Mouse (Mus musculus) hindbrain, embryonic 15.5 days (tissue): ENCODE measurements at regions not wholly inside any gene's neighbourhood (a gene's known extent, or its start where the extent isn't known, plus 50 kb on each side); places are given as distances from the start of the nearest gene placed in this dataset.
"Not testable (repeated sequence)": the region's sequence is repeated elsewhere in the genome, so short reads cannot be mapped to it uniquely, and the experiment has no call there.

Experiments
- ATAC-seq: fragments of 200-750 bp; cut with Nextera tagmentation; 2 replicates; pipeline ENCODE4 v1.8.0; 2017; ENCODE audit warnings: low read depth, moderate number of reproducible peaks, moderate TSS enrichment; ENCODE audit not compliant: low FRiP score
- H3K27ac ChIP-seq: fragments of 300-500 bp; sonication (generic); replicated peaks from 2 replicates; pipeline ENCODE4 v1.5.1; 2015; ENCODE audit warnings: mild to moderate bottlenecking, inconsistent platforms
- H3K27me3 ChIP-seq: fragments of 300-500 bp; sonication (generic); 2 replicates; pipeline ENCODE4 v1.6.1; 2015; ENCODE audit warnings: control low read depth, inconsistent platforms
- H3K36me3 ChIP-seq: fragments of 300-500 bp; sonication (generic); 2 replicates; pipeline ENCODE4 v1.6.1; 2015; ENCODE audit warnings: control low read depth, inconsistent platforms
- H3K4me1 ChIP-seq: fragments of 300-500 bp; sonication (generic); replicated peaks from 2 replicates; pipeline ENCODE4 v1.6.1; 2015; ENCODE audit warnings: control low read depth, inconsistent platforms
- H3K4me2 ChIP-seq: fragments of 300-500 bp; sonication (generic); 2 replicates; pipeline ENCODE4 v1.6.1; 2015; ENCODE audit warnings: moderate library complexity, mild to moderate bottlenecking, inconsistent platforms
- H3K4me3 ChIP-seq: fragments of 300-500 bp; sonication (generic); 2 replicates; pipeline ENCODE4 v1.5.1; 2015; ENCODE audit warnings: mild to moderate bottlenecking, inconsistent platforms
- H3K9ac ChIP-seq: fragments of 300-500 bp; sonication (generic); 2 replicates; pipeline ENCODE4 v1.6.1; 2015; ENCODE audit warnings: inconsistent platforms
- H3K9me3 ChIP-seq: fragments of 300-500 bp; sonication (generic); 2 replicates; pipeline ENCODE4 v1.6.1; 2016; ENCODE audit warnings: control low read depth, inconsistent platforms
- WGBS: fragments of 180-500 bp; shearing (Covaris S2); methylation state at CpG from one replicate; pipeline ENCODE4 v1.1.7; 2015; 5-methylcytosine and 5-hydroxymethylcytosine counted together

- not testable (repeated sequence) for H3K4me1 ChIP-seq, H3K4me2 ChIP-seq, H3K4me3 ChIP-seq, H3K9me3 ChIP-seq, H3K27ac ChIP-seq, H3K36me3 ChIP-seq, H3K27me3 ChIP-seq, ATAC-seq, H3K9ac ChIP-seq
- WGBS = 93% methylated on average over 11 of the region's 14 CpGs
These were observed 335.3 kb upstream of the Ccng1 start for GRCm38 (mm10) chr11:41090391-41090900.

DNA sequence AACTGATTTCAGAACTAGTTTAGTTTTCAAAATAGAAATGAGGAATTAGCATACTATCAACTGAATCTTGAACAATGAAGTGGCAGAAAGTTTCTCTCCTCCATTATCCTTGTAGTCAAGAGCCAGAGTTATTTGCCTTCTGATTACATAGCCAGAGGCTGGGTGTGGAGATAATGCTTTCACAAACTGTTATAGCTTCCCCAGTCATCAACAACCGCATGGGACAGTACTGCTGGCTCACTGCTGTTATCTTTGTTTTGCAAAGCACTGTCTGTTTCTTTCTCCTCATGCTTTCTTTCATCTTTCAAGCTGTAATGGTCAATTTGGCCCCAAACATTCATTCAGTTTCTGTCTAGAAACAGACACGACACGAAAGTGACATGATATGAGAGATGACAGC, 308.5 kb upstream of the Ccng1 start:
- H3K9me3 ChIP-seq = no peaks in the 10 kb centered on the region
- 82% methylated on average over 3 of the region's 3 CpGs for WGBS
- no peaks in the 10 kb centered on the region for H3K36me3 ChIP-seq

DNA sequence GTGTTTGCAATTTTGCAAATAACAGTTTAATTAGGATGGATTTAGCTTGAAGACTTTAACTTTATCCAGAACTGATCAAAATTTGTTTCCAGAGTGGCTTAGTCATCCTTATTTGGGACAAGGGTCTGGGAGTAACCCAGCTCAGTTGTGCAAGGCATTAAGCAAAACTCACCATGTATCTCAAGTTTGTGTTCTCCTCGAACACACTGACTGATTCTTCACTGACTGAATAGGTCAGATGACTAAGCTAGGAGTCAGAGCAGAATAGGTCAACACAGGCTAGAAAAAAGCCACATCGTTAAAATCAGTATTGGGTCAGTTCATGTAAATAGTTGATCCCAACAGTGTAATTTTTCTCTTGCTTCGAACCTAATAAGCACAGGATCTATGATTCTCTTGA, 302.7 kb upstream of the Ccng1 start:
- H3K4me3 ChIP-seq = no peak overlapping the region
- 86% methylated on average over 3 of the region's 3 CpGs for whole genome bisulfite sequencing
- H3K36me3 ChIP-seq = no peaks in the 10 kb centered on the region
- no peaks in the 10 kb centered on the region for H3K27me3 ChIP-seq
- no peak overlapping the region for H3K4me2 ChIP-seq
- no peak for ATAC-seq
- H3K9ac ChIP-seq = no peak overlapping the region
- H3K27ac ChIP-seq = no peak overlapping the region
- no peaks in the 10 kb centered on the region for H3K4me1 ChIP-seq
- no peaks in the 10 kb centered on the region for H3K9me3 ChIP-seq

More for the DNA sequence above, 308.5 kb upstream of the Ccng1 start:
- H3K4me3 ChIP-seq = no peak overlapping the region
- no peak overlapping the region for H3K27ac ChIP-seq
- H3K27me3 ChIP-seq = no peaks in the 10 kb centered on the region
- ATAC-seq = no peak
- no peak overlapping the region for H3K4me2 ChIP-seq
- H3K4me1 ChIP-seq = no peaks in the 10 kb centered on the region
- H3K9ac ChIP-seq = no peak overlapping the region

- WGBS = 86% methylated on average over 2 of the region's 2 CpGs
These were observed 274.9 kb upstream of the Ccng1 start for GRCm38 (mm10) chr11:41030018-41030417.

GRCm38 (mm10) chr11:41010096-41010495, 255.0 kb upstream of the Ccng1 start:
- H3K9me3 ChIP-seq = no peaks in the 10 kb centered on the region
- no peaks in the 10 kb centered on the region for H3K36me3 ChIP-seq
- H3K4me3 ChIP-seq = no peak overlapping the region
- no peaks in the 10 kb centered on the region for H3K4me1 ChIP-seq
- ATAC-seq = no peak
- H3K27ac ChIP-seq = no peak overlapping the region
- no peak overlapping the region for H3K4me2 ChIP-seq
- WGBS = 65% methylated on average over 3 of the region's 3 CpGs
- H3K27me3 ChIP-seq = no peaks in the 10 kb centered on the region
- H3K9ac ChIP-seq = no peak overlapping the region

More at GRCm38 (mm10) chr11:41030018-41030417, 274.9 kb upstream of the Ccng1 start:
- no peak overlapping the region for H3K4me2 ChIP-seq
- H3K27me3 ChIP-seq = no peaks in the 10 kb centered on the region
- no peak overlapping the region for H3K9ac ChIP-seq
- ATAC-seq = no peak
- H3K4me3 ChIP-seq = no peak overlapping the region
- no peaks in the 10 kb centered on the region for H3K36me3 ChIP-seq
- no peaks in the 10 kb centered on the region for H3K4me1 ChIP-seq
- H3K27ac ChIP-seq = no peak overlapping the region
- H3K9me3 ChIP-seq = no peaks in the 10 kb centered on the region

GRCm38 (mm10) chr11:40972806-40973205, 217.7 kb upstream of the Ccng1 start:
- no peaks in the 10 kb centered on the region for H3K9me3 ChIP-seq
- no peaks in the 10 kb centered on the region for H3K36me3 ChIP-seq
- no peak overlapping the region for H3K4me2 ChIP-seq
- ATAC-seq = no peak
- H3K4me3 ChIP-seq = no peak overlapping the region
- H3K27me3 ChIP-seq = no peaks in the 10 kb centered on the region
- WGBS = 91% methylated on average over 2 of the region's 2 CpGs
- no peaks in the 10 kb centered on the region for H3K4me1 ChIP-seq
- no peak overlapping the region for H3K27ac ChIP-seq
- H3K9ac ChIP-seq = no peak overlapping the region

DNA sequence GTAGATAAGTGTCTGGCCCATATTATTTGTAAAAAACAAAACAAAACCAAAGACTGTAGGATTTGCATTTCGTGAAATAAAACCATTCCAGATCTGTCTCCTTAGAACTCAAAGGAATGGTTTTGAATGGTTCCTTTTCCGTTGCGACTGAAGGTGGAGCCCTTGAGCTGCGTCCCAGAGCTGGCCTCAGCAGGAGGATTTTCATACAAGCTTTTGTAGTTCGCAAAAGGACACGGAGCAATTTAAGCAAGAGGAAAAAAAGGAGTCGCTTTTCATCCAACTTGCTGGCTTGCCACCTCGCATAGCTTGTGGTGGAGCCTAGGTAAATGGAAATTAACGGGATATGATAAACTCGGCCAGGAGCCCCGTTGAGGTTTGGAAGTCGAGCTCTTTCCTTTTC, 172.1 kb upstream of the Ccng1 start:
- no peaks in the 10 kb centered on the region for H3K36me3 ChIP-seq
- peaks cover 7% of the 10 kb centered on the region; the same call in 1 of the 2 replicates for H3K4me1 ChIP-seq
- no peaks in the 10 kb centered on the region for H3K27me3 ChIP-seq
- peak; percentile 48; the same call in 1 of the 2 replicates for ATAC-seq
- no peak overlapping the region for H3K27ac ChIP-seq
- H3K9me3 ChIP-seq = no peaks in the 10 kb centered on the region
- H3K9ac ChIP-seq = peak overlapping the region; percentile 37; the same call in 1 of the 2 replicates
- WGBS = 1% methylated on average over 12 of the region's 12 CpGs
- H3K4me3 ChIP-seq = peak overlapping the region; percentile 34
- peak overlapping the region; percentile 58 for H3K4me2 ChIP-seq

GRCm38 (mm10) chr11:40891485-40891884, 136.4 kb upstream of the Ccng1 start:
- Histone ChIP-seq H3K9me3 (no peaks in the 10 kb centered on the region), H3K27me3 (no peaks in the 10 kb centered on the region), H3K27ac (no peak overlapping the region), H3K4me2 (no peak overlapping the region), H3K4me3 (no peak overlapping the region), H3K9ac (no peak overlapping the region), H3K36me3 (no peaks in the 10 kb centered on the region), H3K4me1 (no peaks in the 10 kb centered on the region)
- no peak for ATAC-seq
- 95% methylated on average over 1 of the region's 1 CpGs for WGBS

DNA sequence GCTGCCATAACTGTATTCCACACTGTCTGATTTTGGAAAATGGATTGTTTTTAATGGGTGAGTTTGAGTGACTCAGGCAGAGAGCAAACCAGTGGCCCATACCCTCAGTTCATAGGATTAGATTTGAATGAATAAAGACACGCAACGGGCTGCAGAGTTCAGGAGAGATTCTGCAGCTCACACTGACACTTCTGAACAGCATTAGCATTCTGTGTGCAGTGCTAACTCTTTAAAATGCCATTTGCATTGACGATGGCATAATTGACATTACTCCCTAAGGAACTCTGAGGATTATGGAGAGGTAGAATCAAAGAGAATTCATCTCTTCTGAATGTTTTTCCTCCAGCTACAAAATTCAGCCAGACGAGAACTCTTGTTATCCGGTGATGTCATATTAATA, 129.4 kb upstream of the Ccng1 start:
- ATAC-seq = no peak
- Histone ChIP-seq H3K36me3 (no peaks in the 10 kb centered on the region), H3K4me2 (no peak overlapping the region), H3K27ac (0 out of 2 replicates have a peak overlapping the region, but pooled peaks have one; percentile 20), H3K4me3 (no peak overlapping the region), H3K4me1 (no peaks in the 10 kb centered on the region), H3K27me3 (no peaks in the 10 kb centered on the region), H3K9ac (no peak overlapping the region), H3K9me3 (no peaks in the 10 kb centered on the region)
- 44% methylated on average over 5 of the region's 5 CpGs for WGBS

DNA sequence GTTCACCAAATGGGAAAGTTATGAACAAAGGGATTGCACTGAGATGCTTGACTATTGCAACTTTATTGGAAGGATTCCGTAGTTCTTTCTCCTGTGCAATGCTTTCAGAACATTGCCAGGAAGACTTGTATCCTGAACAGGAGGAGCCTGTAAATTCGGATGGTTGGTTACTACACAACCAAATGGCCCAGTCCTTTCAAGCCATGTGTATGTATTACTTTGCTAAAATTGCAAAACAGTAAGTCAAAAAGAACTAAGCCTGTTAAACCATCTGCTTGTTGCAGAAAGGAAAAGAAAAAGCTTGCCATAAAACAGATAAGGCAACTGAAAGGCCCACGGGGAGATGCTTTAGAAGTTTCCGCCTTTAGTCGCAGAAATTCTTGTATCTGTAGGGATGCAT, 124.5 kb upstream of the Ccng1 start:
- Histone ChIP-seq H3K4me3 (no peak overlapping the region), H3K36me3 (no peaks in the 10 kb centered on the region), H3K9me3 (no peaks in the 10 kb centered on the region), H3K9ac (no peak overlapping the region), H3K4me1 (no peaks in the 10 kb centered on the region), H3K4me2 (no peak overlapping the region), H3K27me3 (no peaks in the 10 kb centered on the region), H3K27ac (no peak overlapping the region)
- 95% methylated on average over 5 of the region's 5 CpGs for WGBS
- ATAC-seq = no peak

DNA sequence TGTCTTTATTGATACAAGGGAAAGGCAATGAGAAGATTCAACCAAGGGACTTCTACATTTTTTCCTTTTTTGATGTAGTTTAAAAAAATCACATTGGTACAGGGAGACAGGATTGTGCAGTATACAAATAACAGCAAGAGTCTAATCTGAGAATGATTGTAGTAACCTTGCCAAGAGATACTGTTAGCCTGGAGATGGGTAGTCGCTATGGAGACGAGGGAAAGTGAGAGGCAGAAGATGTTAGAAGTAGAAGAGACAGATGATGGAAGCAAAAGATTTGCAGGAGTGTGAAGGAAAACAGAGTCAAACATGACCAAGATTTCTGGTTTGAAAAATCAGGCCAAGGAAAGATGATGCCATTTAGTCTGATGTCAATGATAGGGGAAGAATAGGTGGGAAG, 117.9 kb upstream of the Ccng1 start:
- WGBS = 97% methylated on average over 2 of the region's 2 CpGs
- Histone ChIP-seq H3K27me3 (no peaks in the 10 kb centered on the region), H3K4me3 (no peak overlapping the region), H3K9me3 (no peaks in the 10 kb centered on the region), H3K27ac (no peak overlapping the region), H3K4me2 (no peak overlapping the region), H3K36me3 (no peaks in the 10 kb centered on the region), H3K9ac (no peak overlapping the region), H3K4me1 (no peaks in the 10 kb centered on the region)
- no peak for ATAC-seq

GRCm38 (mm10) chr11:40865694-40866093, 110.6 kb upstream of the Ccng1 start:
- 29% methylated on average over 2 of the region's 2 CpGs for WGBS
- Histone ChIP-seq H3K4me2 (no peak overlapping the region), H3K9me3 (no peaks in the 10 kb centered on the region), H3K9ac (no peak overlapping the region), H3K27ac (no peak overlapping the region), H3K36me3 (no peaks in the 10 kb centered on the region), H3K27me3 (no peaks in the 10 kb centered on the region), H3K4me1 (no peaks in the 10 kb centered on the region), H3K4me3 (no peak overlapping the region)
- ATAC-seq = no peak

DNA sequence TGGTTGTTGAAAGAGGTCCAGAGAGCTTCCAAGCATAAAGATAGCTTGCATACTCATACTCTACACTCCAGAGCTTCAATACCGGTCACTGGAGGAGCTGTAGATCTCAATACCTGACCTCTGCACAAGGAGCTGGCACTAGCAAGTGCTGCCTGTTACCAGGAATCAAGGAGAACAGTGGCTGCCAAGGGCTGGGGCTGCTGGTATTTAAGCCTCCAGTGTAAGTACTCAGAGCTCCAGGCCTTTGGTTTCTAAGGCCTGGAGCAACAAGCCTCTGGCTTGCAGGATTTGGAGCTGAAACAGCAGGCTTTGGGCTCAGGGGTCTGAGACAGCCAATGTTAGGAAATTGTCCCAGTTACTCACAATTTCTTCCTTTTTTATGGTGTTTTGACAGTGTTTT, 96.2 kb upstream of the Ccng1 start:
- H3K36me3 ChIP-seq = no peaks in the 10 kb centered on the region
- H3K9ac ChIP-seq = no peak overlapping the region
- no peaks in the 10 kb centered on the region for H3K27me3 ChIP-seq
- no peaks in the 10 kb centered on the region for H3K4me1 ChIP-seq
- H3K4me3 ChIP-seq = no peak overlapping the region
- H3K9me3 ChIP-seq = no peaks in the 10 kb centered on the region
- ATAC-seq = no peak
- 91% methylated on average over 1 of the region's 1 CpGs for WGBS
- no peak overlapping the region for H3K4me2 ChIP-seq
- no peak overlapping the region for H3K27ac ChIP-seq
